Mouse (Mus musculus): ENCODE measurements around the gene Ptpn14. TPM values are rescaled to one million over a fixed set of nuclear protein-coding genes. Genes with fewer than 3 reads are reported as not detected.
A peak's percentile ranks its signal among the peaks of the same experiment; 100 is the strongest.

Ptpn14 gene
- polyA plus RNA-seq, 1 experiment from 2014 or later, result 10.7 TPM

GRCm38 (mm10) chr1:189922721-189923120 lies 194.7 kb downstream of the Ptpn14 start:
- H3K9ac ChIP-seq, result no peak overlapping the region
- H3K9me3 ChIP-seq (replicated peaks), result no peaks in the 10 kb centered on the region
- 15% methylated on average over 9 of the region's 9 CpGs for WGBS
- no peaks in the 10 kb centered on the region for H3K36me3 ChIP-seq
- peaks cover 29% of the 10 kb centered on the region for H3K4me1 ChIP-seq
- H3K4me2 ChIP-seq (replicated peaks), result peak overlapping the region; percentile 91
- ATAC-seq (ENCODE audit: insufficient number of reproducible peaks, low FRiP score, low TSS enrichment, low read depth), result no peak
- peak overlapping the region; percentile 76 for H3K4me3 ChIP-seq (replicated peaks)
- H3K27ac ChIP-seq (replicated peaks), result peak overlapping the region; percentile 73; the same call in 1 of the 2 replicates
- H3K27me3 ChIP-seq, result no peaks in the 10 kb centered on the region

- Histone ChIP-seq H3K4me2 (replicated peaks) (no peak overlapping the region), H3K27ac (replicated peaks) (no peak overlapping the region), H3K4me1 (peaks cover 29% of the 10 kb centered on the region), H3K36me3 (no peaks in the 10 kb centered on the region), H3K9me3 (replicated peaks) (no peaks in the 10 kb centered on the region), H3K4me3 (replicated peaks) (no peak overlapping the region), H3K9ac (no peak overlapping the region), H3K27me3 (no peaks in the 10 kb centered on the region)
- 83% methylated on average over 4 of the region's 4 CpGs for WGBS
- no peak for ATAC-seq (ENCODE audit: insufficient number of reproducible peaks, low FRiP score, low TSS enrichment, low read depth)
Observed at GRCm38 (mm10) chr1:189923157-189923556, 195.1 kb downstream of the Ptpn14 start.

GRCm38 (mm10) chr1:189923871-189924568 lies 196.0 kb downstream of the Ptpn14 start:
- no peak for ATAC-seq (ENCODE audit: insufficient number of reproducible peaks, low FRiP score, low TSS enrichment, low read depth)
- 74% methylated on average over 22 of the region's 22 CpGs for WGBS

DNA sequence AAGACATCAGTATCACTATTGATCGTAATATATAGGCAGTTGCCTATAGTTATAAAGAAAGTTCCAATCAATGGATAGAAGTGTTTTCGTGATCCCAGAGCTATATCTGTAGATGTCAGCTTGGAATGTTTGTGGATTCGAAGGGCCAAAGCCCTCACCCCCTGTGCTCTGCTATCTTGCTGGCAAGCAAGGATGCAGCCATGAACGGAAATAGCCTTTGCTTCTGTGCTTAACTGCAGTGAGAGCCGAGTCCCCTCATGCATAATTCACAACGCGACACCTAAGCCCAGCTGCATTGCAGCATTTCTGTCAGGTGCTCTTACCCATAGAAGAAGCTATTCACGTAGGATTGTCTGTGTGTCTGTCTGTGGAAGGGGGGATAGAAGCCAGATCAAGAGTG lies 198.2 kb downstream of the Ptpn14 start:
- Histone ChIP-seq H3K36me3 (no peaks in the 10 kb centered on the region), H3K27me3 (no peaks in the 10 kb centered on the region), H3K9me3 (replicated peaks) (no peaks in the 10 kb centered on the region), H3K27ac (replicated peaks) (no peak overlapping the region), H3K4me2 (replicated peaks) (no peak overlapping the region), H3K4me3 (replicated peaks) (no peak overlapping the region), H3K9ac (no peak overlapping the region), H3K4me1 (peaks cover 14% of the 10 kb centered on the region)
- ATAC-seq (ENCODE audit: insufficient number of reproducible peaks, low FRiP score, low TSS enrichment, low read depth), result no peak
- WGBS, result 72% methylated on average over 8 of the region's 8 CpGs

More at GRCm38 (mm10) chr1:189923871-189924568, 196.0 kb downstream of the Ptpn14 start:
- no peak overlapping the region for H3K4me2 ChIP-seq (replicated peaks)
- peaks cover 29% of the 10 kb centered on the region for H3K4me1 ChIP-seq
- no peaks in the 10 kb centered on the region for H3K27me3 ChIP-seq
- H3K9me3 ChIP-seq (replicated peaks), result no peaks in the 10 kb centered on the region
- H3K27ac ChIP-seq (replicated peaks), result no peak overlapping the region
- H3K9ac ChIP-seq, result no peak overlapping the region
- H3K4me3 ChIP-seq (replicated peaks), result no peak overlapping the region
- H3K36me3 ChIP-seq, result no peaks in the 10 kb centered on the region

Other genes with a start within 250 kb of the Ptpn14 start
- gene Cenpf, start 40.2 kb upstream of the Ptpn14 start, polyA plus RNA-seq (2015; fragmentation: Nextera tagmentation; extraction: Ambion mirVana), result 64.0 and 66.9 TPM in 2 replicates
- gene Smyd2, start 194.1 kb downstream of the Ptpn14 start, polyA plus RNA-seq (2015; fragmentation: Nextera tagmentation; extraction: Ambion mirVana), result 86.3 and 91.2 TPM in 2 replicates

Measured in embryonic facial prominence, embryonic 15.5 days (tissue).